ENCODE assay signal across 9 mouse cellular contexts in genomic region chr1:132385266-132385665, GRCm38 (mm10). TPM values are rescaled to one million over a fixed set of nuclear protein-coding genes. Genes with fewer than 3 reads are reported as not detected.
A peak's percentile ranks its signal among the peaks of the same experiment; 100 is the strongest.
DNase-seq lines count a peak whose midpoint lies in the region; ATAC-seq lines count a peak whose summit lies in the region.
"Had no signal": no experiment of that assay in that cellular context is flagged by ENCODE, and none has a peak within 500 bp of the region (broad histone marks: within the 10 kb centered on the region; RNA-seq: fewer than 3 reads in every experiment).

No protein-coding gene starts in this region.

- peak; percentile 36 for DNase-seq in cerebellum, adult 9-11 months
- peak; percentile 12 to 60 for DNase-seq in spleen, postnatal 4 days (ENCODE audit: low spot score in 2 of 2)
- no peak for DNase-seq in spleen, postnatal 10 days (ENCODE audit: low spot score in 2 of 2)
- peak; percentile 35 for DNase-seq in mesoderm, embryonic 11.5 days (ENCODE audit: low read depth, low spot score)
- DNase-seq in kidney, adult 9 months, result no peak
- DNase-seq in right cerebral cortex, adult 2 months (ENCODE audit: low spot score in 2 of 2), result no peak
- DNase-seq: heart, postnatal 10 days had no signal

- no peak for ATAC-seq in cerebellum, adult (ENCODE audit: insufficient number of reproducible peaks, low FRiP score, low TSS enrichment)
- ATAC-seq in CD4-positive, CD25-positive, alpha-beta regulatory T cell, adult 4 months, result no peak

RNA-seq across cellular contexts. Expression of gene Tmcc2, which starts 5.8 kb away (rescaled TPM):
- 1 to 10 TPM; 1.0 to 1.2 TPM for polyA plus RNA-seq in CD4-positive, CD25-positive, alpha-beta regulatory T cell, adult 4 months (2017; shearing (Covaris generic))

RNA-seq across cellular contexts. Expression of gene Dstyk, which starts 32.1 kb away (rescaled TPM):
- polyA plus RNA-seq in CD4-positive, CD25-positive, alpha-beta regulatory T cell, adult 4 months (2017; shearing (Covaris generic)), result 1 to 10 TPM; 4.9 to 7.1 TPM

Comparison
In these comparisons a context has a peak if more than half of its experiments do, and no peak if none do; other contexts are left out.
1. DNase-seq: peak in cerebellum, adult 9-11 months (single experiment), spleen, postnatal 4 days (2 of 2) and mesoderm, embryonic 11.5 days (single experiment); none in spleen, postnatal 10 days (0 of 2), kidney, adult 9 months (single experiment) and right cerebral cortex, adult 2 months (0 of 2).